9 mouse cellular contexts compared by ENCODE assay signal in genomic region chr10:68238707-68239425, GRCm38 (mm10). TPM values are rescaled to one million over a fixed set of nuclear protein-coding genes. Genes with fewer than 3 reads are reported as not detected.
DNase-seq lines count a peak whose midpoint lies in the region; ATAC-seq and TF ChIP-seq lines count a peak whose summit lies in the region.
"Had no signal": no experiment of that assay in that cellular context is flagged by ENCODE, and none has a peak within 500 bp of the region (broad histone marks: within the 10 kb centered on the region; RNA-seq: fewer than 3 reads in every experiment).

No protein-coding gene starts in this region.

- TF ChIP-seq EP300 in CH12.LX (IDR thresholded peaks at IDR 0.05; ENCODE audit: low read length), result 0 out of 2 replicates have a peak, but pooled peaks have one; percentile 23

- peak in 1 of 2 experiments; percentile 61; a peak in 2 of 4 replicates for TF ChIP-seq CTCF in CH12.LX (conservative IDR thresholded peaks at IDR 0.05 in 1 of 2, IDR thresholded peaks at IDR 0.05 in 1 of 2; ENCODE audit: low read depth in 2 of 2, low read length in 2 of 2)
- peak; percentile 51 for TF ChIP-seq CTCF in intestine, postnatal 0 days (IDR thresholded peaks at IDR 0.05; ENCODE audit: low read depth)

- no peaks in the 10 kb centered on the region for H3K79me2 ChIP-seq in CH12.LX (replicated peaks; ENCODE audit: control insufficient read depth, extremely low read depth, insufficient read depth, poor library complexity, severe bottlenecking)

- no peaks in the 10 kb centered on the region for H3K27me3 ChIP-seq in intestine, embryonic 16.5 days (replicated peaks; ENCODE audit: control insufficient read depth, insufficient read depth, low read length)
- no peaks in the 10 kb centered on the region for H3K27me3 ChIP-seq in intestine, embryonic 15.5 days (replicated peaks)
- no peaks in the 10 kb centered on the region for H3K27me3 ChIP-seq in CH12.LX (replicated peaks)
- H3K27me3 ChIP-seq in intestine, postnatal 0 days (replicated peaks; ENCODE audit: control insufficient read depth, insufficient read depth, low read length), result no peaks in the 10 kb centered on the region
- no peaks in the 10 kb centered on the region for H3K27me3 ChIP-seq in midbrain, embryonic 10.5 days (ENCODE audit: low read depth, poor library complexity, severe bottlenecking)
- H3K27me3 ChIP-seq: midbrain, embryonic 13.5 days had no signal

- H3K4me3 ChIP-seq in intestine, embryonic 16.5 days (ENCODE audit: low read length), result no peak overlapping the region
- H3K4me3 ChIP-seq in intestine, embryonic 15.5 days (replicated peaks), result no peak overlapping the region
- H3K4me3 ChIP-seq in CH12.LX (replicated peaks in 1 of 3; ENCODE audit: low read depth in 2 of 3, low read length in 2 of 3, poor library complexity in 1 of 3), result peak overlapping the region in 1 of 3 experiments; percentile 17
- H3K4me3 ChIP-seq in intestine, postnatal 0 days (ENCODE audit: low read depth, low read length), result no peak overlapping the region
- no peak overlapping the region for H3K4me3 ChIP-seq in midbrain, embryonic 10.5 days
- H3K4me3 ChIP-seq: midbrain, embryonic 13.5 days had no signal

- DNase-seq in 3134 (ENCODE audit: extremely low read depth, insufficient read length, low spot score) (peak; percentile 14), CH12.LX (ENCODE audit: extremely low read depth) (no peak)
- DNase-seq in urinary bladder, postnatal 4 days (ENCODE audit: low spot score in 2 of 2), result no peak
- no peak for DNase-seq in yolk sac, embryonic 10.5 days (ENCODE audit: low spot score)
- no peak for DNase-seq in midbrain, embryonic 10.5 days (ENCODE audit: low spot score)

- H3K27ac ChIP-seq in intestine, embryonic 16.5 days (ENCODE audit: low read length), result 0 out of 2 replicates have a peak overlapping the region, but pooled peaks have one; percentile 31
- H3K27ac ChIP-seq in intestine, embryonic 15.5 days, result no peak overlapping the region
- peak overlapping the region; percentile 62; the same call in 1 of the 2 replicates for H3K27ac ChIP-seq in CH12.LX (ENCODE audit: insufficient read depth, low read depth)
- H3K27ac ChIP-seq in intestine, postnatal 0 days (ENCODE audit: low read depth, low read length), result peak overlapping the region; percentile 41; the same call in 1 of the 2 replicates
- no peak overlapping the region for H3K27ac ChIP-seq in midbrain, embryonic 10.5 days (replicated peaks)
- H3K27ac ChIP-seq: midbrain, embryonic 13.5 days had no signal

- peaks cover 18% of the 10 kb centered on the region for H3K4me1 ChIP-seq in intestine, embryonic 16.5 days (ENCODE audit: control insufficient read depth, insufficient read depth, low read length)
- H3K4me1 ChIP-seq in intestine, embryonic 15.5 days (replicated peaks), result peaks cover 5% of the 10 kb centered on the region; the same call in 1 of the 2 replicates
- peaks cover 7 to 30% of the 10 kb centered on the region in 2 experiments; a peak in 3 of 4 replicates for H3K4me1 ChIP-seq in CH12.LX (ENCODE audit: control insufficient read depth in 1 of 2, insufficient read depth in 2 of 2)
- H3K4me1 ChIP-seq in intestine, postnatal 0 days (replicated peaks; ENCODE audit: control insufficient read depth, insufficient read depth, low read length), result no peaks in the 10 kb centered on the region; the same call in 1 of the 2 replicates
- peaks cover 5% of the 10 kb centered on the region; the same call in 1 of the 2 replicates for H3K4me1 ChIP-seq in midbrain, embryonic 10.5 days

- no peak for TF ChIP-seq POLR2A in CH12.LX (IDR thresholded peaks at IDR 0.05; ENCODE audit: low read depth, low read length)

- no peak overlapping the region for H3K9ac ChIP-seq in intestine, embryonic 16.5 days (ENCODE audit: low read depth, low read length)
- H3K9ac ChIP-seq in intestine, embryonic 15.5 days, result no peak overlapping the region
- peak overlapping the region; percentile 17 for H3K9ac ChIP-seq in CH12.LX (ENCODE audit: insufficient read depth, low read depth)
- no peak overlapping the region for H3K9ac ChIP-seq in intestine, postnatal 0 days (ENCODE audit: low read depth, low read length)
- H3K9ac ChIP-seq: midbrain, embryonic 13.5 days had no signal

- dilution Hi-C loops in CH12.LX (cut with MboI; ENCODE audit: extremely low pct_ligation_motif_present, extremely low pct_unique_long_range_greater_than_20kb, low sequenced_read_pairs), result no loop called here

- H3K9me3 ChIP-seq in intestine, embryonic 16.5 days (ENCODE audit: control insufficient read depth, low read length), result no peaks in the 10 kb centered on the region
- H3K9me3 ChIP-seq in intestine, embryonic 15.5 days, result no peaks in the 10 kb centered on the region
- H3K9me3 ChIP-seq in CH12.LX (replicated peaks; ENCODE audit: low read length), result no peaks in the 10 kb centered on the region
- H3K9me3 ChIP-seq in intestine, postnatal 0 days (ENCODE audit: control insufficient read depth), result no peaks in the 10 kb centered on the region
- no peaks in the 10 kb centered on the region for H3K9me3 ChIP-seq in midbrain, embryonic 10.5 days (replicated peaks)
- H3K9me3 ChIP-seq: midbrain, embryonic 13.5 days had no signal

- H3K36me3 ChIP-seq in intestine, embryonic 16.5 days (ENCODE audit: control insufficient read depth, insufficient read depth, low read length), result peaks cover 10% of the 10 kb centered on the region
- H3K36me3 ChIP-seq in intestine, embryonic 15.5 days, result peaks cover 4% of the 10 kb centered on the region; the same call in 1 of the 2 replicates
- H3K36me3 ChIP-seq in CH12.LX (replicated peaks in 1 of 2; ENCODE audit: control insufficient read depth in 1 of 2, insufficient read depth in 1 of 2, low read length in 1 of 2), result peaks cover 2 to 31% of the 10 kb centered on the region in 2 experiments
- H3K36me3 ChIP-seq in intestine, postnatal 0 days (ENCODE audit: control insufficient read depth, insufficient read depth), result peaks cover 15% of the 10 kb centered on the region; the same call in 1 of the 2 replicates
- peaks cover 22% of the 10 kb centered on the region for H3K36me3 ChIP-seq in midbrain, embryonic 10.5 days

- 49% methylated on average over 5 of the region's 5 CpGs for WGBS in intestine, embryonic 16.5 days
- 45% methylated on average over 5 of the region's 5 CpGs for WGBS in intestine, embryonic 15.5 days
- 31% methylated on average over 5 of the region's 5 CpGs for WGBS in intestine, postnatal 0 days
- 56% methylated on average over 5 of the region's 5 CpGs for WGBS in midbrain, embryonic 10.5 days

- H3K4me2 ChIP-seq in intestine, embryonic 16.5 days (ENCODE audit: low read depth, low read length), result no peak overlapping the region
- H3K4me2 ChIP-seq in intestine, embryonic 15.5 days (replicated peaks), result no peak overlapping the region
- peak overlapping the region; percentile 98 for H3K4me2 ChIP-seq in CH12.LX (ENCODE audit: insufficient read depth, low read depth, poor library complexity, severe bottlenecking)
- H3K4me2 ChIP-seq in intestine, postnatal 0 days (replicated peaks; ENCODE audit: low read depth), result peak overlapping the region; percentile 37
- H3K4me2 ChIP-seq: midbrain, embryonic 13.5 days had no signal

- in situ Hi-C loops in CH12.LX (cut with MboI; ENCODE audit: low pct_ligation_motif_present, low pct_unique_long_range_greater_than_20kb, low sequenced_read_pairs), result no loop called here

- TF ChIP-seq RAD21 in CH12.LX (IDR thresholded peaks at IDR 0.05; ENCODE audit: low read depth, low read length), result peak; percentile 50

- no peak for ATAC-seq in intestine, embryonic 16.5 days
- no peak for ATAC-seq in intestine, embryonic 15.5 days
- ATAC-seq in intestine, postnatal 0 days, result no peak
- ATAC-seq: midbrain, embryonic 13.5 days had no signal

TF ChIP-seq in CH12.LX, 34 proteins besides CTCF, POLR2A, EP300 and RAD21 (continues in another document):
- peak; percentile 40; the same call in 1 of the 2 replicates for TF ChIP-seq IRF4 (IDR thresholded peaks at IDR 0.05; ENCODE audit: low read depth, low read length)
- 0 out of 2 replicates have a peak, but pooled peaks have one; percentile 22 for TF ChIP-seq MAFK (IDR thresholded peaks at IDR 0.05; ENCODE audit: insufficient replicate concordance, low read length)
- TF ChIP-seq KAT2A (IDR thresholded peaks at IDR 0.05; ENCODE audit: insufficient replicate concordance, low read length), result no peak
- no peak for TF ChIP-seq MYC (IDR thresholded peaks at IDR 0.05; ENCODE audit: low read depth, low read length)
- no peak for TF ChIP-seq JUND (conservative IDR thresholded peaks at IDR 0.05; ENCODE audit: low read depth, low read length)
- TF ChIP-seq CHD1 (IDR thresholded peaks at IDR 0.05; ENCODE audit: low read depth, low read length), result no peak
- no peak for TF ChIP-seq GABPA (IDR thresholded peaks at IDR 0.05; ENCODE audit: insufficient replicate concordance, low read depth, low read length)
- TF ChIP-seq ZMIZ1 (IDR thresholded peaks at IDR 0.05; ENCODE audit: low read depth, low read length), result no peak
- no peak for TF ChIP-seq TCF12 (IDR thresholded peaks at IDR 0.05; ENCODE audit: low read depth, low read length)
- no peak for TF ChIP-seq USF1 (IDR thresholded peaks at IDR 0.05; ENCODE audit: low read depth, low read length)
- TF ChIP-seq UBTF (IDR thresholded peaks at IDR 0.05; ENCODE audit: low read depth, low read length), result no peak
- TF ChIP-seq ELF1 (IDR thresholded peaks at IDR 0.05; ENCODE audit: low read depth, low read length), result no peak; the same call in 1 of the 2 replicates
- no peak; the same call in 1 of the 2 replicates for TF ChIP-seq MXI1 (IDR thresholded peaks at IDR 0.05; ENCODE audit: low read depth, low read length)
- TF ChIP-seq ZNF384 (IDR thresholded peaks at IDR 0.05; ENCODE audit: low read depth, low read length), result peak; percentile 76
- 0 out of 2 replicates have a peak, but pooled peaks have one; percentile 1 for TF ChIP-seq BHLHE40 (IDR thresholded peaks at IDR 0.05; ENCODE audit: low read depth, low read length)
- peak; percentile 57 for TF ChIP-seq SMC3 (IDR thresholded peaks at IDR 0.05; ENCODE audit: low read depth, low read length)
- TF ChIP-seq NELFE (IDR thresholded peaks at IDR 0.05; ENCODE audit: low read depth, low read length), result no peak
- no peak for TF ChIP-seq RCOR1 (conservative IDR thresholded peaks at IDR 0.05; ENCODE audit: low read depth, low read length)
- TF ChIP-seq ETS1 (conservative IDR thresholded peaks at IDR 0.05; ENCODE audit: low read depth, low read length), result no peak
- TF ChIP-seq MAX (IDR thresholded peaks at IDR 0.05; ENCODE audit: low read length), result no peak

RNA-seq across cellular contexts. Expression of gene Arid5b, which starts 39.7 kb away (rescaled TPM):
- 22.6 and 27.0 TPM in 2 replicates for polyA plus RNA-seq in intestine, embryonic 16.5 days (2015; fragmentation: Nextera tagmentation; extraction: Ambion mirVana)
- polyA plus RNA-seq in intestine, embryonic 15.5 days (2015; fragmentation: Nextera tagmentation; extraction: Ambion mirVana), result 27.2 and 29.0 TPM in 2 replicates
- total RNA-seq in CH12.LX (2012; rRNA removed) (1.2 and 1.8 TPM in 2 replicates), CH12.LX (2014; rRNA removed) (1.1 and 1.3 TPM in 2 replicates)
- polyA plus RNA-seq in CH12.LX (2012; ENCODE audit: insufficient read length, low read depth), result 2.0 and 2.6 TPM in 2 replicates
- 15.1 and 17.8 TPM in 2 replicates for polyA plus RNA-seq in intestine, postnatal 0 days (2015; fragmentation: Nextera tagmentation; extraction: Ambion mirVana)
- 7.8 and 10.6 TPM in 2 replicates for polyA plus RNA-seq in midbrain, embryonic 10.5 days (2016; fragmentation: Nextera tagmentation; extraction: Ambion mirVana)

Comparison
In these comparisons a context has a peak if more than half of its experiments do, and no peak if none do; other contexts are left out.
1. H3K27ac ChIP-seq: peak in intestine, embryonic 16.5 days (single experiment), CH12.LX (single experiment) and intestine, postnatal 0 days (single experiment); none in intestine, embryonic 15.5 days (single experiment) and midbrain, embryonic 10.5 days (single experiment).
2. H3K4me2 ChIP-seq: peak in CH12.LX (single experiment) and intestine, postnatal 0 days (single experiment); none in intestine, embryonic 16.5 days (single experiment) and intestine, embryonic 15.5 days (single experiment).